Mouse (Mus musculus): ENCODE measurements around the gene Hook2. TPM values are rescaled to one million over a fixed set of nuclear protein-coding genes. Genes with fewer than 3 reads are reported as not detected.
A peak's percentile ranks its signal among the peaks of the same experiment; 100 is the strongest.

The Hook2 gene
- total and polyA plus RNA-seq, 3 experiments, result 7.1 to 24.7 (median 9.8) TPM

GRCm38 (mm10) chr8:84966603-84967002 is 23.8 kb upstream of the Hook2 start:
- TF ChIP-seq ZMIZ1 (IDR thresholded peaks at IDR 0.05; ENCODE audit: low read depth, low read length) (no peak), ZNF384 (IDR thresholded peaks at IDR 0.05; ENCODE audit: low read depth, low read length) (no peak), MXI1 (IDR thresholded peaks at IDR 0.05; ENCODE audit: low read depth, low read length) (0 out of 2 replicates have a peak, but pooled peaks have one; percentile 28), SMC3 (IDR thresholded peaks at IDR 0.05; ENCODE audit: low read depth, low read length) (no peak)
- no peak for DNase-seq (ENCODE audit: extremely low read depth)
- H3K36me3 ChIP-seq (replicated peaks in 1 of 2; ENCODE audit: control insufficient read depth in 1 of 2, insufficient read depth in 1 of 2, low read length in 1 of 2), result peaks cover 19 to 37% of the 10 kb centered on the region in 2 experiments
- 0 out of 2 replicates have a peak overlapping the region, but pooled peaks have one; percentile 15 for H3K27ac ChIP-seq (ENCODE audit: insufficient read depth, low read depth)
- H3K4me3 ChIP-seq (replicated peaks in 1 of 3; ENCODE audit: low read depth in 2 of 3, low read length in 2 of 3, poor library complexity in 1 of 3), result no peak overlapping the region
- no peak overlapping the region for H3K9ac ChIP-seq (ENCODE audit: insufficient read depth, low read depth)
- dilution Hi-C loops (cut with MboI; ENCODE audit: extremely low pct_ligation_motif_present, extremely low pct_unique_long_range_greater_than_20kb, low sequenced_read_pairs), result no loop called here
- in situ Hi-C loops (cut with MboI; ENCODE audit: low pct_ligation_motif_present, low pct_unique_long_range_greater_than_20kb, low sequenced_read_pairs), result no loop called here
- no peaks in the 10 kb centered on the region for H3K27me3 ChIP-seq (replicated peaks)
- peaks cover 18 to 50% of the 10 kb centered on the region in 2 experiments for H3K4me1 ChIP-seq (ENCODE audit: control insufficient read depth in 1 of 2, insufficient read depth in 2 of 2)
- peak overlapping the region; percentile 29; the same call in 1 of the 2 replicates for H3K4me2 ChIP-seq (ENCODE audit: insufficient read depth, low read depth, poor library complexity, severe bottlenecking)
- no peaks in the 10 kb centered on the region for H3K9me3 ChIP-seq (replicated peaks; ENCODE audit: low read length)
- peaks cover 9% of the 10 kb centered on the region for H3K79me2 ChIP-seq (replicated peaks; ENCODE audit: control insufficient read depth, extremely low read depth, insufficient read depth, poor library complexity, severe bottlenecking)

- Histone ChIP-seq H3K4me3 (replicated peaks in 1 of 3; ENCODE audit: low read depth in 2 of 3, low read length in 2 of 3, poor library complexity in 1 of 3) (peak overlapping the region in 1 of 3 experiments; percentile 90), H3K27me3 (replicated peaks) (no peaks in the 10 kb centered on the region), H3K79me2 (replicated peaks; ENCODE audit: control insufficient read depth, extremely low read depth, insufficient read depth, poor library complexity, severe bottlenecking) (peaks cover 9% of the 10 kb centered on the region), H3K9me3 (replicated peaks; ENCODE audit: low read length) (no peaks in the 10 kb centered on the region), H3K36me3 (replicated peaks in 1 of 2; ENCODE audit: control insufficient read depth in 1 of 2, insufficient read depth in 1 of 2, low read length in 1 of 2) (peaks cover 15 to 34% of the 10 kb centered on the region in 2 experiments), H3K4me2 (ENCODE audit: insufficient read depth, low read depth, poor library complexity, severe bottlenecking) (no peak overlapping the region; the same call in 1 of the 2 replicates), H3K4me1 (ENCODE audit: control insufficient read depth in 1 of 2, insufficient read depth in 2 of 2) (peaks cover 18 to 50% of the 10 kb centered on the region in 2 experiments), H3K9ac (ENCODE audit: insufficient read depth, low read depth) (no peak overlapping the region; the same call in 1 of the 2 replicates), H3K27ac (ENCODE audit: insufficient read depth, low read depth) (no peak overlapping the region)
- in situ Hi-C loops (cut with MboI; ENCODE audit: low pct_ligation_motif_present, low pct_unique_long_range_greater_than_20kb, low sequenced_read_pairs) (no loop called here), dilution Hi-C loops (cut with MboI; ENCODE audit: extremely low pct_ligation_motif_present, extremely low pct_unique_long_range_greater_than_20kb, low sequenced_read_pairs) (no loop called here)
- DNase-seq (ENCODE audit: extremely low read depth), result no peak
- no peak for TF ChIP-seq PAX5 (IDR thresholded peaks at IDR 0.05; ENCODE audit: low read length)
- no peak for TF ChIP-seq USF2 (conservative IDR thresholded peaks at IDR 0.05; ENCODE audit: low read depth, low read length)
- no peak for TF ChIP-seq SMC3 (IDR thresholded peaks at IDR 0.05; ENCODE audit: low read depth, low read length)
- no peak for TF ChIP-seq MAFK (IDR thresholded peaks at IDR 0.05; ENCODE audit: insufficient replicate concordance, low read length)
- TF ChIP-seq MAZ (IDR thresholded peaks at IDR 0.05; ENCODE audit: low read depth, low read length), result no peak
- no peak for TF ChIP-seq ZMIZ1 (IDR thresholded peaks at IDR 0.05; ENCODE audit: low read depth, low read length)
- no peak for TF ChIP-seq USF1 (IDR thresholded peaks at IDR 0.05; ENCODE audit: low read depth, low read length)
- no peak for TF ChIP-seq ZKSCAN1 (IDR thresholded peaks at IDR 0.05; ENCODE audit: borderline replicate concordance, low read depth, low read length)
- TF ChIP-seq NELFE (IDR thresholded peaks at IDR 0.05; ENCODE audit: low read depth, low read length), result no peak
Measured at GRCm38 (mm10) chr8:84967532-84968304, 22.7 kb upstream of the Hook2 start.

GRCm38 (mm10) chr8:84968650-84969049 is 21.8 kb upstream of the Hook2 start:
- peak overlapping the region; percentile 77 to 90 (median 79) for H3K4me3 ChIP-seq (replicated peaks in 1 of 3; ENCODE audit: low read depth in 2 of 3, low read length in 2 of 3, poor library complexity in 1 of 3)
- DNase-seq (ENCODE audit: extremely low read depth), result no peak
- in situ Hi-C loops (cut with MboI; ENCODE audit: low pct_ligation_motif_present, low pct_unique_long_range_greater_than_20kb, low sequenced_read_pairs) (no loop called here), dilution Hi-C loops (cut with MboI; ENCODE audit: extremely low pct_ligation_motif_present, extremely low pct_unique_long_range_greater_than_20kb, low sequenced_read_pairs) (no loop called here)
- TF ChIP-seq ETS1 (conservative IDR thresholded peaks at IDR 0.05; ENCODE audit: low read depth, low read length) (no peak), KAT2A (IDR thresholded peaks at IDR 0.05; ENCODE audit: insufficient replicate concordance, low read length) (no peak), MAX (IDR thresholded peaks at IDR 0.05; ENCODE audit: low read length) (no peak), JUND (conservative IDR thresholded peaks at IDR 0.05; ENCODE audit: low read depth, low read length) (no peak), EP300 (IDR thresholded peaks at IDR 0.05; ENCODE audit: low read length) (no peak), NRF1 (IDR thresholded peaks at IDR 0.05; ENCODE audit: low read depth, low read length) (no peak), PAX5 (IDR thresholded peaks at IDR 0.05; ENCODE audit: low read length) (no peak), ZC3H11A (IDR thresholded peaks at IDR 0.05; ENCODE audit: low read depth, low read length) (no peak), USF2 (conservative IDR thresholded peaks at IDR 0.05; ENCODE audit: low read depth, low read length) (no peak)
- H3K4me1 ChIP-seq (ENCODE audit: control insufficient read depth in 1 of 2, insufficient read depth in 2 of 2), result peaks cover 18 to 50% of the 10 kb centered on the region in 2 experiments
- H3K27ac ChIP-seq (ENCODE audit: insufficient read depth, low read depth), result no peak overlapping the region
- H3K9ac ChIP-seq (ENCODE audit: insufficient read depth, low read depth), result peak overlapping the region; percentile 84
- peak overlapping the region; percentile 48 for H3K4me2 ChIP-seq (ENCODE audit: insufficient read depth, low read depth, poor library complexity, severe bottlenecking)
- peaks cover 15 to 38% of the 10 kb centered on the region in 2 experiments for H3K36me3 ChIP-seq (replicated peaks in 1 of 2; ENCODE audit: control insufficient read depth in 1 of 2, insufficient read depth in 1 of 2, low read length in 1 of 2)
- peaks cover 9% of the 10 kb centered on the region for H3K79me2 ChIP-seq (replicated peaks; ENCODE audit: control insufficient read depth, extremely low read depth, insufficient read depth, poor library complexity, severe bottlenecking)
- no peaks in the 10 kb centered on the region for H3K27me3 ChIP-seq (replicated peaks)
- H3K9me3 ChIP-seq (replicated peaks; ENCODE audit: low read length), result no peaks in the 10 kb centered on the region
